Mouse (Mus musculus) liver, embryonic 14.5 days (tissue): Measurements from ENCODE around the gene Galnt2.

Experiments
- CTCF ChIP-seq: IDR thresholded peaks from 2 replicates; pipeline ENCODE4 v1.5.1; 2016; ENCODE audit warnings: antibody characterized with exemption, low read depth, control low read depth
- EP300 ChIP-seq: IDR thresholded peaks from 2 replicates; pipeline ENCODE4 v1.6.1; 2016; ENCODE audit warnings: antibody characterized with exemption, low read depth

DNA sequence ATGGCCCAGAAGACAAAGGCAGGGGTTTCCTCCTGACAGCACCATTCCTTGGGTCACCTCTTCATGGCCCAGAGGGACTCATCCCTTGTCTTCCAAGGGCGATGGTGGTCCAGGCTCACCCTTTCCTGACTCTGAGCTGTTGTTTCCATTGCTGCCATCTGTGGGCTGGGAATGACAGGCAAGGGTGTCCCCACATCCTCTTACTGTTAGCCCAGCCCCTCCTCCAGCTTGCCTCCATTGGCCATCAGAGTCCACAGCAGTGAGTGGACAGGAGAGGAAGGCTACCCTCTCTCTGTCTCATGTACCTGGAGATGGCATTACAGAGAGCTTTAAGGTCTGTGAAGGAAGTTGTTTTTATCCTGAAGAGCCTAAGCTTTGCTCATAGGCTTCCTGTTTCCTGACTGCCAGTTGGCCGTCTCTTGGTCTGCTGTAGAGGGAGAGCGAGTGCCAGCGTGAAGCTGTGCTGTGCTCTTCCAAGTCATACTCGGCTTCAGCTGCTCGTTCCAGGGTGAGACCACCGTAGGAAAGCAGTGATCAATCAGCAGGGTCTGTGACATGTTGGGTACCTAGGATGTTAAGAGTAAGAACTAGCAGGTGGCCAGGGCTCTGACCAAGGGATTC lies 70.9 kb downstream of the Galnt2 start:
- TF ChIP-seq CTCF (no peak), EP300 (no peak)
